Mouse (Mus musculus): ENCODE results near the gene Samd11. TPM values are rescaled to one million over a fixed set of nuclear protein-coding genes. Genes with fewer than 3 reads are reported as not detected.
A peak's percentile ranks its signal among the peaks of the same experiment; 100 is the strongest.

Gene Samd11
- polyA plus RNA-seq, 1 experiment from 2014 or later, result 1.3 TPM

GRCm38 (mm10) chr4:156209963-156210635, 45.4 kb downstream of the Samd11 start:
- no peaks in the 10 kb centered on the region for H3K27me3 ChIP-seq
- no peak for ATAC-seq
- TF ChIP-seq CTCF (IDR thresholded peaks at IDR 0.05), result no peak
- POLR2A ChIA-PET, result no interaction called here
- in situ Hi-C loops (cut with MboI; ENCODE audit: low pct_unique_long_range_greater_than_20kb), result no loop called here
- CTCF ChIA-PET, result no interaction called here
- DNase-seq (ENCODE audit: low read depth, low spot score), result no peak

- DNase-seq (ENCODE audit: low read depth, low spot score), result no peak
- no peaks in the 10 kb centered on the region for H3K27me3 ChIP-seq
- ChIA-PET POLR2A (no interaction called here), CTCF (no interaction called here)
- TF ChIP-seq CTCF (IDR thresholded peaks at IDR 0.05), result no peak
- in situ Hi-C loops (cut with MboI; ENCODE audit: low pct_unique_long_range_greater_than_20kb), result no loop called here
- ATAC-seq, result no peak
Measured at GRCm38 (mm10) chr4:156208872-156209271, 46.6 kb downstream of the Samd11 start.

GRCm38 (mm10) chr4:156203413-156204131, 51.9 kb downstream of the Samd11 start:
- in situ Hi-C loops (cut with MboI; ENCODE audit: low pct_unique_long_range_greater_than_20kb), result no loop called here

GRCm38 (mm10) chr4:156203001-156203412, 52.5 kb downstream of the Samd11 start, which contains the start of gene AW011738:
Gene AW011738, plus strand, starts transcription at chr4:156203304.
- in situ Hi-C loops (cut with MboI; ENCODE audit: low pct_unique_long_range_greater_than_20kb), result no loop called here
- ChIA-PET POLR2A (no interaction called here), CTCF (no interaction called here)
- ATAC-seq (no peak), DNase-seq (ENCODE audit: low read depth, low spot score) (no peak)
- H3K27me3 ChIP-seq, result no peaks in the 10 kb centered on the region
- no peak for TF ChIP-seq CTCF (IDR thresholded peaks at IDR 0.05)

More at GRCm38 (mm10) chr4:156203413-156204131, 51.9 kb downstream of the Samd11 start:
- POLR2A ChIA-PET, result no interaction called here
- TF ChIP-seq CTCF (IDR thresholded peaks at IDR 0.05), result no peak
- ATAC-seq (no peak), DNase-seq (ENCODE audit: low read depth, low spot score) (no peak)
- CTCF ChIA-PET, result no interaction called here
- no peaks in the 10 kb centered on the region for H3K27me3 ChIP-seq

GRCm38 (mm10) chr4:156202462-156202893, 53.0 kb downstream of the Samd11 start:
- in situ Hi-C loops (cut with MboI; ENCODE audit: low pct_unique_long_range_greater_than_20kb), result no loop called here
- H3K27me3 ChIP-seq, result no peaks in the 10 kb centered on the region
- TF ChIP-seq CTCF (IDR thresholded peaks at IDR 0.05), result no peak
- CTCF ChIA-PET, result no interaction called here
- ATAC-seq, result no peak
- POLR2A ChIA-PET, result no interaction called here
- DNase-seq (ENCODE audit: low read depth, low spot score), result no peak

GRCm38 (mm10) chr4:156200623-156201475, 54.6 kb downstream of the Samd11 start, which contains the start of gene Isg15:
Gene Isg15, minus strand, starts transcription at chr4:156200818.
- ChIA-PET POLR2A (no interaction called here), CTCF (no interaction called here)
- H3K27me3 ChIP-seq, result no peaks in the 10 kb centered on the region
- in situ Hi-C loops (cut with MboI; ENCODE audit: low pct_unique_long_range_greater_than_20kb), result no loop called here
- ATAC-seq (no peak), DNase-seq (ENCODE audit: low read depth, low spot score) (no peak)
- TF ChIP-seq CTCF (IDR thresholded peaks at IDR 0.05), result no peak

GRCm38 (mm10) chr4:156197829-156198205, 57.6 kb downstream of the Samd11 start:
- ATAC-seq, result peak; percentile 67
- no peak for TF ChIP-seq CTCF (IDR thresholded peaks at IDR 0.05)
- in situ Hi-C loops (cut with MboI; ENCODE audit: low pct_unique_long_range_greater_than_20kb), result no loop called here
- H3K27me3 ChIP-seq, result no peaks in the 10 kb centered on the region
- peak; percentile 37 for DNase-seq (ENCODE audit: low read depth, low spot score)
- POLR2A ChIA-PET, result interaction anchor here (0.7 kb wide), 1 partner anchor 115 kb away, joined by 3 read pairs; no protein-coding TSS in a partner anchor
- CTCF ChIA-PET, result no interaction called here

GRCm38 (mm10) chr4:156197131-156197828, 58.2 kb downstream of the Samd11 start, which contains the start of gene Agrn:
Gene Agrn, minus strand, starts transcription at chr4:156197488.
- H3K27me3 ChIP-seq, result no peaks in the 10 kb centered on the region
- POLR2A ChIA-PET, result interaction anchor here (0.7 kb wide), 1 partner anchor 115 kb away, joined by 3 read pairs; no protein-coding TSS in a partner anchor
- in situ Hi-C loops (cut with MboI; ENCODE audit: low pct_unique_long_range_greater_than_20kb), result no loop called here
- CTCF ChIA-PET, result no interaction called here
- no peak for TF ChIP-seq CTCF (IDR thresholded peaks at IDR 0.05)
- DNase-seq (ENCODE audit: low read depth, low spot score) (no peak), ATAC-seq (peak; percentile 37)

Other genes with a start within 250 kb of the Samd11 start
- gene Tnfrsf4, start 241.8 kb downstream of the Samd11 start, polyA plus RNA-seq (2021), result 0.36 TPM
- 1.0 TPM for gene Tnfrsf18, start 229.5 kb downstream of the Samd11 start, polyA plus RNA-seq (2021)
- 3.7 TPM for gene Ttll10, start 196.2 kb downstream of the Samd11 start, polyA plus RNA-seq (2021)
- 9.3 TPM for gene 9430015G10Rik, start 145.7 kb downstream of the Samd11 start, polyA plus RNA-seq (2021)
- gene Rnf223, start 125.1 kb downstream of the Samd11 start, polyA plus RNA-seq (2021), result 0.15 TPM
- gene Agrn, start 58.2 kb downstream of the Samd11 start, polyA plus RNA-seq (2021), result 166 TPM
- gene Isg15, start 54.8 kb downstream of the Samd11 start, polyA plus RNA-seq (2021), result 1.8 TPM
- gene AW011738, start 52.4 kb downstream of the Samd11 start, polyA plus RNA-seq (2021), result 0.60 TPM
- gene Perm1, start 39.8 kb downstream of the Samd11 start, polyA plus RNA-seq (2021), result 0.33 TPM
- gene Plekhn1, start 20.8 kb downstream of the Samd11 start, polyA plus RNA-seq (2021), result 14.5 TPM
- 37.0 TPM for gene Noc2l, start 19.6 kb downstream of the Samd11 start, polyA plus RNA-seq (2021)
- gene Vmn2r-ps159, start 75.4 kb upstream of the Samd11 start, polyA plus RNA-seq (2021), result not detected

All from Patski (cell line).